Mouse (Mus musculus): Measurements from ENCODE around the gene Mpp6. TPM values are rescaled to one million over a fixed set of nuclear protein-coding genes. Genes with fewer than 3 reads are reported as not detected.

Mpp6 gene
- polyA plus RNA-seq, 1 experiment = 41.7 TPM

DNA sequence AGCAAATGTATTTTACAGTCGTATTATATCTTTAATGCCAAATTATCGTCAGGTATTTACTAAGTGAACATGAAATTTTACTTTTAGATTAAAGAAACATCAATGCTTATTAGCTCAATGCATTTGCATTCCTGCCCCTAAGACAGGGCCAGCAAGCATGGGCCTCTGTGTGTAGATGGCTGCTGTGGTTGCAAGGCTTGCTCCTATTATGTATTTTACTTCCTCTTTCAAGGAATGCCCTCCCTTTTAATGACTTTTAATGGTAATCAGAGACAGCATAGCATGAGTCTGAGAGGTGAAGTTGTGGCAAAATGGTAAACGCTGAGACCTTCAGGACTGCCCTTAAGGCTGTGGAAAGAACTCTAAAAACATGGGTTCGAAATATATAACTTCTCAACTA is 12.8 kb downstream of the Mpp6 start:
- no peak overlapping the region for H3K27ac ChIP-seq (ENCODE audit: control insufficient read depth, insufficient read depth, low read depth, low read length, poor library complexity)
- H3K4me1 ChIP-seq (ENCODE audit: control insufficient read depth, insufficient read depth, low read length) = no peaks in the 10 kb centered on the region
- H3K4me3 ChIP-seq (replicated peaks; ENCODE audit: control insufficient read depth, low read depth, low read length) = no peak overlapping the region
- WGBS = 73% methylated on average over 4 of the region's 4 CpGs
- TF ChIP-seq POLR2A (IDR thresholded peaks at IDR 0.05; ENCODE audit: borderline replicate concordance, control insufficient read depth, low read depth, low read length) = no peak
- no peak for TF ChIP-seq CTCF (IDR thresholded peaks at IDR 0.05; ENCODE audit: control insufficient read depth, insufficient read depth, low read length)

DNA sequence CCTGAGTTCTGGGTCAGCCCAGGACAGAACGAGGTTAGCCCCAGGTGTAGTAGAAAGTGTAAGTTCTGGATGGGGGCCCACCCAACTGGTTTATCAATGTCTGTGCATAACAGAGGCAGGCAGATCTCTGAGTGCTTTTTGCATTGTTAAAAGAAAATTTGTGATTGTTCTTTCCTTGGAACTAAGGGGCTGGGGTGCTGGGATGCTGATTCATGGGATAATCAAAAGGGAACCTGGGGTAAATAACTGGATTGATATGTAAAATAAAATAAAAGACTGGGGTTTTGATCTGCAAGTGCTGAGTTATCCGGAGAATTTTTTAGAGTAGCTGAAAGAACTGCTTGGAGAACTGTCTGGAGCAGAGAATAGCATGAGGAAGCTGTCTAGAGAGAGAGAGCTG is 14.2 kb downstream of the Mpp6 start:
- WGBS = 83% methylated on average over 2 of the region's 2 CpGs
- TF ChIP-seq POLR2A (IDR thresholded peaks at IDR 0.05; ENCODE audit: borderline replicate concordance, control insufficient read depth, low read depth, low read length) (no peak), CTCF (IDR thresholded peaks at IDR 0.05; ENCODE audit: control insufficient read depth, insufficient read depth, low read length) (no peak)
- H3K4me1 ChIP-seq (ENCODE audit: control insufficient read depth, insufficient read depth, low read length) = no peaks in the 10 kb centered on the region
- no peak overlapping the region for H3K4me3 ChIP-seq (replicated peaks; ENCODE audit: control insufficient read depth, low read depth, low read length)
- no peak overlapping the region for H3K27ac ChIP-seq (ENCODE audit: control insufficient read depth, insufficient read depth, low read depth, low read length, poor library complexity)

DNA sequence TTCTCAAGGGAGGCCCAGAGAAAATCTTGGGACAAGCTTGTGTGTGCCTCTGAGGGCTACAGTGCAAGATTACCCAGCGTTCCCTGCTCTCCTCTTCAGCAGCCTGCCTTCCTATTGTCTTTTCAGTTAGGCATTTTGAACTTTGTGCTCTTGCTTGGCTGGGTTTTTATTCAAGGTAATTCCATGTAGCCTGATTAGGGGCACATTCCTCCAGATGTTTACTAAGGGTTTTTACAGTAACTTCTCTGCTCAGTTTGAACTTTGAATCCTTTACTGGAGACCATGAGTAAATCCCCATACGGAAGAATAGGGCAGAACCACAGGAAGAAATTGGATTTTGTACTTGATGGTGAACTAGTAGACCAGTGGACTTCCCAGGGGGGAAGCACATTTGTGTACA is 16.3 kb downstream of the Mpp6 start:
- WGBS = 80% methylated on average over 2 of the region's 2 CpGs
- no peak overlapping the region for H3K27ac ChIP-seq (ENCODE audit: control insufficient read depth, insufficient read depth, low read depth, low read length, poor library complexity)

DNA sequence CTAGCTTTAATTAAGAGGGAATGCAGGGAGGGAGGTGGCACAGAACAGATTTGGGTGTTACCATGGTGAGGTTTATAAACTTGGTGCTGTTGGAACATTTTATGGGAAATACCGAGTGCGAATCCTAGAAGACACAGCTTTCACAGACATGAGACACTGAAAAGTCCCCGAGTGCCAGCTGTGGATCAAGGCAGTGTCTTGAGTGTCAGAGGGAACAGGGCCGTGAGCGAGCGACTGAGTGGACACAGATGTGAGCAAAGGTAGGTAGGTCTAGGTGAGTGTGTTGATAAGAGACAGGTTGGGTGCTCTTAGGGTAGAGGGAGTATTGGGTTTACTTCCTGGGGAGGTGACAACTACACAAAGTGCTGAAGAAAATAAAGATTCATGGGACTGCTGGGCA is 17.5 kb downstream of the Mpp6 start:
- WGBS = 89% methylated on average over 6 of the region's 6 CpGs

More for the DNA sequence above, 16.3 kb downstream of the Mpp6 start:
- Histone ChIP-seq H3K4me3 (replicated peaks; ENCODE audit: control insufficient read depth, low read depth, low read length) (no peak overlapping the region), H3K4me1 (ENCODE audit: control insufficient read depth, insufficient read depth, low read length) (no peaks in the 10 kb centered on the region)
- TF ChIP-seq POLR2A (IDR thresholded peaks at IDR 0.05; ENCODE audit: borderline replicate concordance, control insufficient read depth, low read depth, low read length) (no peak), CTCF (IDR thresholded peaks at IDR 0.05; ENCODE audit: control insufficient read depth, insufficient read depth, low read length) (no peak)

GRCm38 (mm10) chr6:50137651-50138050 is 27.6 kb downstream of the Mpp6 start:
- Histone ChIP-seq H3K4me3 (replicated peaks; ENCODE audit: control insufficient read depth, low read depth, low read length) (no peak overlapping the region), H3K4me1 (ENCODE audit: control insufficient read depth, insufficient read depth, low read length) (peaks cover under 1% of the 10 kb centered on the region), H3K27ac (ENCODE audit: control insufficient read depth, insufficient read depth, low read depth, low read length, poor library complexity) (no peak overlapping the region)
- 80% methylated on average over 3 of the region's 3 CpGs for WGBS
- TF ChIP-seq CTCF (IDR thresholded peaks at IDR 0.05; ENCODE audit: control insufficient read depth, insufficient read depth, low read length) (no peak), POLR2A (IDR thresholded peaks at IDR 0.05; ENCODE audit: borderline replicate concordance, control insufficient read depth, low read depth, low read length) (no peak)

More for the DNA sequence above, 17.5 kb downstream of the Mpp6 start:
- H3K4me3 ChIP-seq (replicated peaks; ENCODE audit: control insufficient read depth, low read depth, low read length) = no peak overlapping the region
- no peaks in the 10 kb centered on the region for H3K4me1 ChIP-seq (ENCODE audit: control insufficient read depth, insufficient read depth, low read length)
- no peak for TF ChIP-seq CTCF (IDR thresholded peaks at IDR 0.05; ENCODE audit: control insufficient read depth, insufficient read depth, low read length)
- TF ChIP-seq POLR2A (IDR thresholded peaks at IDR 0.05; ENCODE audit: borderline replicate concordance, control insufficient read depth, low read depth, low read length) = no peak
- H3K27ac ChIP-seq (ENCODE audit: control insufficient read depth, insufficient read depth, low read depth, low read length, poor library complexity) = no peak overlapping the region

DNA sequence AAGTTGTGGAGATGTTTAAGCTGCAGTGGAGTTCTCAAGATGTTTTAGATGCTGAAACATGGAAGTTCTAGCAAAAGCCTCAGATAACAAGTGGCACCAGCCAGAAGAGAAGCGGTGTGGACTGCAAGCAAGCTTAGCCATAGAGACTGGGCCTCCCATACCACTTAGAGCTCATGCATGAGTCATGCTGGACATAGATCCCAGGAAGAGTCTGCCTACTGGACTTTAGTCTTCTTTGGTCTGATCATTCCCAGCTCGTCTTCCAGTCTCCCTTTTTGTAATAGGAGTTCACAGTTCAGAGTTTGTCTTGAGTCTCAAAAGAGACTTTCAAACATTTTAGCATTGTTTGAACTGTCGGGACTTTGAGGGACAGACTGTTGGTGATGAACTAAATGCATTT is 29.5 kb downstream of the Mpp6 start:
- H3K27ac ChIP-seq (ENCODE audit: control insufficient read depth, insufficient read depth, low read depth, low read length, poor library complexity) = no peak overlapping the region
- no peak overlapping the region for H3K4me3 ChIP-seq (replicated peaks; ENCODE audit: control insufficient read depth, low read depth, low read length)
- TF ChIP-seq POLR2A (IDR thresholded peaks at IDR 0.05; ENCODE audit: borderline replicate concordance, control insufficient read depth, low read depth, low read length) (no peak), CTCF (IDR thresholded peaks at IDR 0.05; ENCODE audit: control insufficient read depth, insufficient read depth, low read length) (no peak)
- WGBS = 81% methylated on average over 3 of the region's 3 CpGs
- H3K4me1 ChIP-seq (ENCODE audit: control insufficient read depth, insufficient read depth, low read length) = peaks cover 2% of the 10 kb centered on the region

GRCm38 (mm10) chr6:50146158-50146557 is 36.1 kb downstream of the Mpp6 start:
- Histone ChIP-seq H3K4me1 (ENCODE audit: control insufficient read depth, insufficient read depth, low read length) (peaks cover 2% of the 10 kb centered on the region), H3K27ac (ENCODE audit: control insufficient read depth, insufficient read depth, low read depth, low read length, poor library complexity) (no peak overlapping the region), H3K4me3 (replicated peaks; ENCODE audit: control insufficient read depth, low read depth, low read length) (no peak overlapping the region)
- no peak for TF ChIP-seq CTCF (IDR thresholded peaks at IDR 0.05; ENCODE audit: control insufficient read depth, insufficient read depth, low read length)
- no peak for TF ChIP-seq POLR2A (IDR thresholded peaks at IDR 0.05; ENCODE audit: borderline replicate concordance, control insufficient read depth, low read depth, low read length)

DNA sequence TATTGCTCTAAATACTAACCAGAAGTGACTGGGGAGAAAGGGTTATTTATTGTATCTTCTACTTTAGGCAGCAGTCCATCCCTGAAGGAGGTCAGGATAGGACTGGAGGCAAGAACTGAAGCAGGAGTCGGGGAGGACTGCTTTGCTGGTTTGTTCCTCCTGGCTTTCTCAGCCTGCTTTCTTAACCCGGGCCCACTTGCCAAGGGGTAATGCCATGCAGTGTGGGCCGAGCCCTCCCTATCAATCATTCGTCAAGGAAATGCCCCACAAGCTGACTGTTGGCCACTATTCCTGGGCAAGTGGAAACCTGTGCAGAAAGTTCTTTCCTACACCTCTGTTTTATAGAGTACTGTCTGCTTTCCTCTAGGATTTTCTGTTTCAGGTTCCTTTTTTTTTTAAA is 39.3 kb downstream of the Mpp6 start:
- WGBS = 70% methylated on average over 4 of the region's 4 CpGs
- H3K4me3 ChIP-seq (replicated peaks; ENCODE audit: control insufficient read depth, low read depth, low read length) = no peak overlapping the region
- no peaks in the 10 kb centered on the region; the same call in 1 of the 2 replicates for H3K4me1 ChIP-seq (ENCODE audit: control insufficient read depth, insufficient read depth, low read length)
- H3K27ac ChIP-seq (ENCODE audit: control insufficient read depth, insufficient read depth, low read depth, low read length, poor library complexity) = no peak overlapping the region
- TF ChIP-seq POLR2A (IDR thresholded peaks at IDR 0.05; ENCODE audit: borderline replicate concordance, control insufficient read depth, low read depth, low read length) = no peak
- TF ChIP-seq CTCF (IDR thresholded peaks at IDR 0.05; ENCODE audit: control insufficient read depth, insufficient read depth, low read length) = no peak

GRCm38 (mm10) chr6:50159842-50160241 is 49.8 kb downstream of the Mpp6 start:
- H3K4me3 ChIP-seq (replicated peaks; ENCODE audit: control insufficient read depth, low read depth, low read length) = no peak overlapping the region
- TF ChIP-seq POLR2A (IDR thresholded peaks at IDR 0.05; ENCODE audit: borderline replicate concordance, control insufficient read depth, low read depth, low read length) = no peak
- no peak for TF ChIP-seq CTCF (IDR thresholded peaks at IDR 0.05; ENCODE audit: control insufficient read depth, insufficient read depth, low read length)
- no peak overlapping the region for H3K27ac ChIP-seq (ENCODE audit: control insufficient read depth, insufficient read depth, low read depth, low read length, poor library complexity)
- WGBS = 88% methylated on average over 6 of the region's 6 CpGs
- H3K4me1 ChIP-seq (ENCODE audit: control insufficient read depth, insufficient read depth, low read length) = no peaks in the 10 kb centered on the region; the same call in 1 of the 2 replicates

Measured in bone marrow, adult 2 months (tissue).